Mouse (Mus musculus) brain, embryonic 14.5 days (tissue): Measurements from ENCODE around the gene Cgnl1.

ENCODE experiments used
- CTCF ChIP-seq: fragments of 200-500 bp; IDR thresholded peaks from 2 replicates; pipeline ENCODE4 v1.5.1; 2012; ENCODE audit warnings: inconsistent platforms, mild to moderate bottlenecking, moderate library complexity, borderline replicate concordance; ENCODE audit not compliant: insufficient read depth, insufficient read length; ENCODE audit errors: extremely low read depth
- POLR2A ChIP-seq: fragments of 200-500 bp; IDR thresholded peaks from 2 replicates; pipeline ENCODE4 v1.6.1; 2012; ENCODE audit warnings: mild to moderate bottlenecking, inconsistent platforms, borderline replicate concordance; ENCODE audit not compliant: poor library complexity, insufficient read depth, insufficient read length, severe bottlenecking; ENCODE audit errors: extremely low read depth

DNA sequence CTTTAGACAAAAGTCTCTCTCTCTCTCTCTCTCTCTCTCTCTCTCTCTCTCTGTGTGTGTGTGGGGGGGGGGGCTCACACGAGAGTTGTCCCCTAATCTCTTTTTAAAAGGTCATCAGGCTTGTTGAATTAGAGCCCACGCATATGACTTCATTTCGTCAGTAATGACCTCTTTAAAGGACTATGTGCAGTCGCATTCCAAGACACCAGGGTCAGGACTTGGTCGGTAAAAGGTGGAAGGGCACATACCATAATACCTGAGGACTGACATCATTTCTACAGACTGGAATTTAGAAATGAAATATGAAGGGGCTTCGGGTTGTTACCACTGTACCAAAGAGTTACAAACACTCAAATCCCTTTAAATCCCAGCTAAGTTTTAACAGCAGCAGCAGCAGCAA is 32.7 kb upstream of the Cgnl1 start:
- TF ChIP-seq POLR2A (no peak), CTCF (no peak)
